Mouse (Mus musculus) bone marrow macrophage, adult 2 months (primary cell): Measurements from ENCODE around the gene Scrg1. TPM values are rescaled to one million over a fixed set of nuclear protein-coding genes. Genes with fewer than 3 reads are reported as not detected.

ENCODE experiments used
- H3K27ac ChIP-seq: 2 replicates; pipeline ENCODE4 v1.5.1; 2012; ENCODE audit warnings: low read depth, low read length; ENCODE audit not compliant: insufficient read depth
- H3K4me1 ChIP-seq: 2 replicates; pipeline ENCODE4 v1.6.1; 2012; ENCODE audit warnings: low read length; ENCODE audit not compliant: control insufficient read depth, insufficient read depth
- H3K4me3 ChIP-seq: 2 replicates; pipeline ENCODE4 v1.5.1; 2012; ENCODE audit warnings: mild to moderate bottlenecking, low read length, moderate library complexity; ENCODE audit not compliant: insufficient read depth
- CTCF ChIP-seq: IDR thresholded peaks from 2 replicates; pipeline ENCODE4 v1.5.1; 2012; ENCODE audit warnings: low read depth, mild to moderate bottlenecking, low read length, moderate library complexity
- POLR2A ChIP-seq: IDR thresholded peaks from 2 replicates; pipeline ENCODE4 v1.6.1; 2012; ENCODE audit warnings: mild to moderate bottlenecking, low read depth, low read length, borderline replicate concordance
- polyA plus RNA-seq: library from polyadenylated mRNA; stranded (reverse); fragments of >200 nt; gene quantifications from 2 replicates; pipeline ENCODE4 v1.2.4, GENCODE M21; 2012; ENCODE audit not compliant: missing spikeins, insufficient read depth, insufficient read length

Scrg1 gene
- not detected in 2 replicates for polyA plus RNA-seq

DNA sequence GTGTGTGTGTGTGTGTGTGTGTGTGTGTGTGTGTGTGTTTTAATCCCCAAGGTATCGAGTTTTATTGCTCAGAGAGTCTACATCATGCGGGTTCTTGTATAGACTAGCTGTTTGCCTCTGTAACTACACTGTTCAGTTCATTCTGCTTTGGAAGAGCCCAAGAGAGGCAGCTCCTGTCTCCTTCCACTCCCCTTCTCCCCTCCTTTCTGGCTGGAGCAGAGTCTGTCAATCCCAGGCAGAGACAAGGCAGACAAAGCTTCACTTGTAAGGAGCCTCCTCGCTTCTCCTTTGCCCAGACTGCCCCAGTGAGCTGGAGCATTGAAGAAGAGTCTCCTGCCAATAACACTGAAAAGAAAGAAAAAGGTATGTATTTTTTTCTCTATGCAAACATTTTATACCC, at the start of gene Scrg1:
Scrg1 (plus strand) TSS at position 159 of the 400 bp plus-strand sequence.
- TF ChIP-seq POLR2A (no peak), CTCF (no peak)
- Histone ChIP-seq H3K27ac (no peak within 1 kb of the TSS), H3K4me1 (peaks cover 3% of the 10 kb centered on the region; the same call in 1 of the 2 replicates), H3K4me3 (no peak within 1 kb of the TSS)

- H3K4me1 ChIP-seq, result no peaks in the 10 kb centered on the region
- H3K27ac ChIP-seq, result no peak overlapping the region
- no peak overlapping the region for H3K4me3 ChIP-seq
- TF ChIP-seq CTCF (no peak), POLR2A (no peak)
These were observed 49.4 kb upstream of the Scrg1 start for GRCm38 (mm10) chr8:57406366-57406765.

- H3K4me1 ChIP-seq, result no peaks in the 10 kb centered on the region
- no peak overlapping the region for H3K27ac ChIP-seq
- H3K4me3 ChIP-seq, result no peak overlapping the region
- no peak for TF ChIP-seq CTCF
These were observed 46.4 kb upstream of the Scrg1 start for GRCm38 (mm10) chr8:57409333-57409732.

- Histone ChIP-seq H3K4me1 (no peaks in the 10 kb centered on the region), H3K4me3 (no peak overlapping the region), H3K27ac (no peak overlapping the region)
- TF ChIP-seq CTCF, result no peak
- no peak for TF ChIP-seq POLR2A
These were observed 45.8 kb upstream of the Scrg1 start for GRCm38 (mm10) chr8:57409779-57410472.

DNA sequence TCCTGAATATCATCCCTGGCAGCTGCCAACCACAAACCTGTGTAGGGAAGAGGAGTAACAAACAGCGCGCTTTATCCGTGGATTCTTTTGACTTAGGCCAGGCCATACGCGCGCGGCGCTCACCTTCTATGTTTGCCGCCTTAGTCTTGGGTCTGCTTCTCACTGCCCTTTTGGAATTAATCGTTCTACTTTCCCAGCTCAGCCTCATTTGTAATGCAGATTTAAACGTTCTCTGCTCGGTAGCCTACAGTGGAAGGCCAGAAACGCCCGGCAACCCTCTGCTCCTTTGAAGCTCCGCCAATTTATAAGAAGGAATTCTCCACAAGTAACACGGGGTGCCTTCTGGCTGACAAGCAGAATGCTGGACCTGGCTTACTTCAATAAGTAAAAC, 45.3 kb upstream of the Scrg1 start:
- no peak overlapping the region for H3K4me3 ChIP-seq
- TF ChIP-seq POLR2A, result no peak
- TF ChIP-seq CTCF, result no peak
- no peak overlapping the region for H3K27ac ChIP-seq
- no peaks in the 10 kb centered on the region for H3K4me1 ChIP-seq

DNA sequence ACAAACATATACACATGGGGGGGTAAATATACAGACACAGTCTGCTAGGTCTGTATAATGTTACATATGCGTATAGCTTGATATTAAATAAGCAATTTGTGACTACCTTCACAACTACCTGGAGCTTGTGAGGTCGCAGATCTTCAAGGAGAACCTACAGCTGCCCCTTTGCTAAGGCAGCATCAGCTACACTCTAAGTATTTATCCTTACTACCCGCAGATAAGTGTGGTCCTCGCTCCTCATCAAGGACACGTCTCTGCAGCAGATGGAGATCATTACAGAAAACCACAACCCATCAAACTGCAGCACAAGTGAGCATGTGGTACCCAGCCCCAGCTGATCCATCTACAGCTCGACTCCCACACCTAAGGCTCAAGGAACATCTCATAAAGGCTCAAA, 44.4 kb upstream of the Scrg1 start:
- no peak for TF ChIP-seq POLR2A
- no peak for TF ChIP-seq CTCF
- no peak overlapping the region for H3K27ac ChIP-seq
- H3K4me3 ChIP-seq, result no peak overlapping the region
- H3K4me1 ChIP-seq, result no peaks in the 10 kb centered on the region

DNA sequence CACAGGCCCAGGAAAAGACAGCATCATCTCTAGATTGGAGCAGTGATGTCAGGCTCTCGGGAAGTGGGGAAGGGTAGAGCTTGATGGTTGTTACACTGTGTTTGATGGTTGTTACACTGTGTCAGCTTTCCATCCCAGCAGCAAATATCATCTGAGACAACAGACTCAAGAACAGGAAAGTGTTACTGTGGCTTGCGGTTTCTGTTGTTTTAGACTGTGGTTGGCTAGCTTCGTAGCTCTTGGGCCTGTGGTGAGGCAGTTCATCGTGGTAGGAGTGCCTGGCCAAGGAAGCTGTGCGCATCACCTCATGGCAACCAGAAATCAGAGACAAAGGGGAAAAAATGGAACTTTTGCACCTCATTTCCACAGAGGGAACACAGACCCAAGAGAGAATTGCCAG, 38.9 kb upstream of the Scrg1 start:
- Histone ChIP-seq H3K4me1 (no peaks in the 10 kb centered on the region), H3K4me3 (no peak overlapping the region), H3K27ac (no peak overlapping the region)
- TF ChIP-seq CTCF, result no peak
- TF ChIP-seq POLR2A, result no peak

DNA sequence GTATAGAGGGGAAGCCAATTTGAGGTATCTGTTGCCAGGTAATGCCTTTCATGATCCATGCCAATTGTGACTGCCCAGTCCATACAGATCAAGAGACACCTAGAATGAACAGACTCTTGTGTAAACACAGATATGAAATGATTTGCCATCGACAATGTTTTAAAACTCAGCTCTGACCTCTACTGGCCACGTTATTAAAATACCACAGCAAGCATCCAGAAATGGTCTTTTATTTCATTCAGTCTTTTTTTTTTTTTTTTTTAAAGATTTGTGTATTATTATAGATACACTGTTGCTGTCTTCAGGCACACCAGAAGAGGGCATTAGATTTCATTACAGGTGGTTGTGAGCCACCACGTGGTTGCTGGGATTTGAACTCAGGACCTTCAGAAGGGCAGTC, 29.6 kb upstream of the Scrg1 start:
- Histone ChIP-seq H3K4me3 (no peak overlapping the region), H3K27ac (no peak overlapping the region), H3K4me1 (peaks cover 5% of the 10 kb centered on the region; the same call in 1 of the 2 replicates)
- no peak for TF ChIP-seq POLR2A
- no peak for TF ChIP-seq CTCF

- H3K4me1 ChIP-seq, result peaks cover 12% of the 10 kb centered on the region
- H3K4me3 ChIP-seq, result peak overlapping the region; percentile 18; the same call in 1 of the 2 replicates
- no peak for TF ChIP-seq CTCF
- H3K27ac ChIP-seq, result no peak overlapping the region
These were observed 27.9 kb upstream of the Scrg1 start for GRCm38 (mm10) chr8:57427581-57428366.

DNA sequence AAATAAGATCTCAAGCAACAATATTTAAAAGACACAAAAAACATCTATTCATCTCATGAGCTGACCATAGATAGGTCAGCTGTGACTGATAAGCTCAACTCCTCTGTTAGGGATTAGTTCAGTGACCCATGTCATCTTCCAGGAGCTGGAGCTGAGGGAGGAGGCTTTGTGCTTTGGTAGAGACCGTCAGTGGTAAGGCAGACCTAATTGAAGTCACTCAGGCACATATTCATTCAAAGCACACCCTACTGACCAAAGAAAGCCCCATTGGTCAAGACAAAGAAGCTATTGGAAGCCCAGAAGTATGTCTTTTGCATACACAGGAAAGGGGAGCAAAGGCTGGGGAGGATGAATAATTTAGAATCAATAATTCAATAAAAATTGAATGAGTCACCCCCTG, 27.2 kb upstream of the Scrg1 start:
- Histone ChIP-seq H3K4me3 (no peak overlapping the region), H3K4me1 (peaks cover 19% of the 10 kb centered on the region), H3K27ac (no peak overlapping the region)
- no peak for TF ChIP-seq CTCF
- no peak for TF ChIP-seq POLR2A
